Mouse (Mus musculus) c-Kit-negative CD71-positive TER-119-positive erythroid progenitor cells, embryonic 14.5 days (primary cell): ENCODE measurements around the gene Tlr7.
"Not testable (repeated sequence)": the region's sequence is repeated elsewhere in the genome, so short reads cannot be mapped to it uniquely, and the experiment has no call there.

Source experiments
- DNase-seq: peaks from one replicate; pipeline ENCODE4 v3.0.0-alpha.2; 2013; ENCODE audit warnings: low read depth, low spot score

Tlr7 gene

DNA sequence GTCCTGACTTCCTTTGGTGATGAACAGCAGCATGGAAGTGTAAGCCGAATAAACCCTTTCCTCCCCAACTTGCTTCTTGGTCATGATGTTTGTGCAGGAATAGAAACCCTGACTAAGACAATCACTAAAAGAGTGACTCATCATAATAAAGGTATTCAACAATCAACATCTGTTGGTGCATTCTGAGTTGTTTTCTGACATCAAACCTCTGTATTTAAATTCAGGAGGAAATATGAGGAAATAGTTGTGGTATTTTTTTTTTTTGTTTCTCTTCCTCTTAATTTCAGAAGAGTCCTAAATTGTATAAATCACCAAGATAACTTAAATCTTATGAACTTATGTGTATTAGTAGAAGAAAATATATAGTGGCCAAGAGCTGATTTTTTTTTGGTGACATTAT, 28.3 kb downstream of the Tlr7 start:
- not testable (repeated sequence) for DNase-seq

DNA sequence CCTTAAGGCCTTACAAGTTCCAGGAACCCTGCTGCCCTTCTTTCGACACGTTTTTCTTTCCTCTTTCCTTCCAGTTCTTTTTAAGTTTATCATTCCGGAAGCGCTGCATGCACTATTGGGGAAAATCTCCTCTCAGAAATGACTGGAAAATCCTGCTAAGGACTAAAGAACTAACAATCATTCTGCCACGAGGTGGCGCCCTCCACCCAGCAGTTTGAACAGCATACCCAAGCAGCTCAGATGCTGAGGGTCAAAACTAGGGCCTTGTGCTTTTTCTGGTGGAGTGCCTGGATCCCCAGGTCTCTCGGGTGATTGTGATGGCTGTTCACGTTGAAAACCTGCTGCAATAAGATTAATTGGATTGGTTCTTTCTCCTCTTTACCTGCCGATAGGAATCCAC, 53.4 kb downstream of the Tlr7 start:
- DNase-seq = peak; percentile 11

GRCm38 (mm10) chrX:167276551-167276950, 53.8 kb downstream of the Tlr7 start:
- DNase-seq = no peak

GRCm38 (mm10) chrX:167264086-167264485, 66.3 kb downstream of the Tlr7 start, which contains the start of gene Tlr8:
Tlr8 (minus strand) TSS chrX:167264329.
- DNase-seq = no peak

GRCm38 (mm10) chrX:167263530-167263929, 66.8 kb downstream of the Tlr7 start:
- no peak for DNase-seq
